In genomic region chr6:30300901-30301300, GRCm38 (mm10) we compare ENCODE assay signal across 8 mouse cellular contexts. TPM values are rescaled to one million over a fixed set of nuclear protein-coding genes. Genes with fewer than 3 reads are reported as not detected.
DNase-seq lines count a peak whose midpoint lies in the region; ATAC-seq and TF ChIP-seq lines count a peak whose summit lies in the region.

No protein-coding gene starts in this region.

- no peak for TF ChIP-seq CTCF in cerebellum, adult 2 months (IDR thresholded peaks at IDR 0.05; ENCODE audit: borderline replicate concordance, insufficient read depth, low read depth, low read length)

- peaks cover 18% of the 10 kb centered on the region for H3K36me3 ChIP-seq in hindbrain, embryonic 14.5 days (replicated peaks; ENCODE audit: control insufficient read depth, insufficient read depth)
- H3K36me3 ChIP-seq in lung, embryonic 15.5 days, result peaks cover 12% of the 10 kb centered on the region; the same call in 1 of the 2 replicates

- peak in 1 of 2 experiments; percentile 24 for DNase-seq in cerebellum, adult 2 months
- no peak for DNase-seq in cerebellum, adult 11 months
- peak; percentile 13 for DNase-seq in 3134 (ENCODE audit: extremely low read depth, insufficient read length, low spot score)
- DNase-seq in embryo, embryonic 9.5 days (ENCODE audit: extremely low spot score), result peak; percentile 20
- no peak for DNase-seq in hindbrain, embryonic 14.5 days (ENCODE audit: low spot score)
- no peak for DNase-seq in c-Kit-positive CD71-positive TER-119-positive erythroid progenitor cells, embryonic 14.5 days (ENCODE audit: low spot score)

- H3K4me3 ChIP-seq in cerebellum, adult 2 months (replicated peaks; ENCODE audit: insufficient read depth, low read depth, low read length), result peak overlapping the region; percentile 49
- peak overlapping the region; percentile 84 for H3K4me3 ChIP-seq in hindbrain, embryonic 14.5 days (replicated peaks; ENCODE audit: low read length)
- peak overlapping the region; percentile 80 for H3K4me3 ChIP-seq in lung, embryonic 15.5 days

- H3K4me1 ChIP-seq in cerebellum, adult 2 months (ENCODE audit: control insufficient read depth, insufficient read depth, low read length), result peaks cover 5% of the 10 kb centered on the region; the same call in 1 of the 2 replicates
- peaks cover 24% of the 10 kb centered on the region for H3K4me1 ChIP-seq in hindbrain, embryonic 14.5 days (replicated peaks; ENCODE audit: control insufficient read depth, insufficient read depth, low read length)
- H3K4me1 ChIP-seq in lung, embryonic 15.5 days, result peaks cover 34% of the 10 kb centered on the region

- no peak for TF ChIP-seq POLR2A in cerebellum, adult 2 months (IDR thresholded peaks at IDR 0.05; ENCODE audit: borderline replicate concordance, insufficient read depth, low read length)

- H3K27me3 ChIP-seq in cerebellum, adult 2 months (ENCODE audit: control insufficient read depth, insufficient read depth, low read length), result no peaks in the 10 kb centered on the region
- no peaks in the 10 kb centered on the region for H3K27me3 ChIP-seq in hindbrain, embryonic 14.5 days (ENCODE audit: control insufficient read depth, insufficient read depth, low read length)
- no peaks in the 10 kb centered on the region for H3K27me3 ChIP-seq in lung, embryonic 15.5 days

- 5% methylated on average over 7 of the region's 7 CpGs for WGBS in cerebellum, adult 2 months
- WGBS in hindbrain, embryonic 14.5 days, result 5% methylated on average over 7 of the region's 7 CpGs
- WGBS in lung, embryonic 15.5 days, result 15% methylated on average over 7 of the region's 7 CpGs

- H3K4me2 ChIP-seq in hindbrain, embryonic 14.5 days (replicated peaks), result peak overlapping the region; percentile 86
- peak overlapping the region; percentile 85 for H3K4me2 ChIP-seq in lung, embryonic 15.5 days

- H3K9ac ChIP-seq in hindbrain, embryonic 14.5 days, result peak overlapping the region; percentile 92
- no peak overlapping the region for H3K9ac ChIP-seq in lung, embryonic 15.5 days

- peak overlapping the region; percentile 61 for H3K27ac ChIP-seq in cerebellum, adult 2 months (ENCODE audit: insufficient read depth, low read length)
- peak overlapping the region; percentile 87 for H3K27ac ChIP-seq in hindbrain, embryonic 14.5 days
- peak overlapping the region; percentile 67 for H3K27ac ChIP-seq in lung, embryonic 15.5 days

- ATAC-seq in hindbrain, embryonic 14.5 days (ENCODE audit: low FRiP score), result no peak
- no peak for ATAC-seq in lung, embryonic 15.5 days (ENCODE audit: borderline replicate concordance, extremely low read depth, low FRiP score, low TSS enrichment)
- ATAC-seq in frontal cortex, adult (ENCODE audit: low TSS enrichment), result no peak

- H3K9me3 ChIP-seq in hindbrain, embryonic 14.5 days (ENCODE audit: control insufficient read depth, low read length), result no peaks in the 10 kb centered on the region
- no peaks in the 10 kb centered on the region for H3K9me3 ChIP-seq in lung, embryonic 15.5 days

RNA-seq across cellular contexts. Expression of gene Ube2h, which starts 3.4 kb away (rescaled TPM):
- polyA plus RNA-seq in cerebellum, adult 2 months (2012; rRNA removed), result 78.4 and 78.9 TPM in 2 replicates
- polyA plus RNA-seq in hindbrain, embryonic 14.5 days (2014; fragmentation: Nextera tagmentation; extraction: Ambion mirVana), result 68.2 and 69.4 TPM in 2 replicates
- polyA plus RNA-seq in lung, embryonic 15.5 days (2015; fragmentation: Nextera tagmentation; extraction: Ambion mirVana), result 39.7 and 40.1 TPM in 2 replicates

Comparison
In these comparisons a context has a peak if more than half of its experiments do, and no peak if none do; other contexts are left out.
1. DNase-seq: peak in 3134 (single experiment) and embryo, embryonic 9.5 days (single experiment); none in cerebellum, adult 11 months (single experiment), hindbrain, embryonic 14.5 days (single experiment) and c-Kit-positive CD71-positive TER-119-positive erythroid progenitor cells, embryonic 14.5 days (single experiment).
2. Peak in every context shown above with its lines, with median percentiles within 50 percentile points of each other: H3K27ac ChIP-seq and H3K4me3 ChIP-seq.